Mouse (Mus musculus): ENCODE measurements around the gene Dnlz.

The Dnlz gene

DNA sequence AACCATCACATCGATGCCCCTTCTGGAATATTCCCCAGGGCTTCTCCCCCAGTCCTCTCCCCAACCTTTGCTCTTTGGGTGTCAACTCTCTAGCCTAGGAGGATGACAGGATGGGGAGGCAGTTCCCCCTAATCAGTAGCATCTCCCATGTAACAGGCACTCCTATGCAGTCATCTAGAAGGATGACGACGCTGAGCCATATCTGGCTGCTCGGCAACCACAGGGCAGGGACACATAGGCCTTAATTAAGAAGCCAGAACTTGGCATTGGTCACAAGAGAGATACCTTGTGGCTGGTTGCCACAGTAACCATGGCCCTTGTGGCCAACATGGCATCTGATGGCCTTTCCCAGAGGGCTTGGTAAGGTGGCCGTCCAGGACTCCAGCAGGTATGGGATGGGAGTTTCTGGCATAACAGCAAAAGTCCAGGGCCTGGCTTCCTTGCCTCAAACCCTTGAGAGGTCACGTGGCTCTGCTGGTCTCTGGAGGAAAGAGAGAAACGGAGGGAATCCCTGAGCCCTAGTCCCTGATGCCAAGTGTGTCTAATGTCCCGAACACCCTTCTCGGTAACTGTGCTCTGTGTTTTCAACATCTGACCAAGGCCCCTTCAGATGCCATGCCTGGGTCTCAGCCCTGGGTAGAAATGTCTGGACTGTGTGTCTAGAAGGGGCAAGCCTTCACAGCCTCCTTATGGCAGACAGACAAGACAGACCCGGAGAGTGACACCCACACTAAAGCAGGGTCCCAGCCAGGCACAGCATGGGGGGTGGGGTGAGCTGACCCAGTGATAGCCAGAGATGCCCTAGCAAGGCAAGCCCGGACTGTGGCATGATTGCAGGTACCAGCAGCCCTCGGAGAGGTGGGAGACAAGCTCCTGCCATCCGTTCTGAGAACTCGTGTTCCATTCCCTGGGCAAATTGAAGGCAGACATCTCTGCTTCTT is 31.4 kb downstream of the Dnlz start:
- no peak for DNase-seq (ENCODE audit: low read depth, low spot score)

DNA sequence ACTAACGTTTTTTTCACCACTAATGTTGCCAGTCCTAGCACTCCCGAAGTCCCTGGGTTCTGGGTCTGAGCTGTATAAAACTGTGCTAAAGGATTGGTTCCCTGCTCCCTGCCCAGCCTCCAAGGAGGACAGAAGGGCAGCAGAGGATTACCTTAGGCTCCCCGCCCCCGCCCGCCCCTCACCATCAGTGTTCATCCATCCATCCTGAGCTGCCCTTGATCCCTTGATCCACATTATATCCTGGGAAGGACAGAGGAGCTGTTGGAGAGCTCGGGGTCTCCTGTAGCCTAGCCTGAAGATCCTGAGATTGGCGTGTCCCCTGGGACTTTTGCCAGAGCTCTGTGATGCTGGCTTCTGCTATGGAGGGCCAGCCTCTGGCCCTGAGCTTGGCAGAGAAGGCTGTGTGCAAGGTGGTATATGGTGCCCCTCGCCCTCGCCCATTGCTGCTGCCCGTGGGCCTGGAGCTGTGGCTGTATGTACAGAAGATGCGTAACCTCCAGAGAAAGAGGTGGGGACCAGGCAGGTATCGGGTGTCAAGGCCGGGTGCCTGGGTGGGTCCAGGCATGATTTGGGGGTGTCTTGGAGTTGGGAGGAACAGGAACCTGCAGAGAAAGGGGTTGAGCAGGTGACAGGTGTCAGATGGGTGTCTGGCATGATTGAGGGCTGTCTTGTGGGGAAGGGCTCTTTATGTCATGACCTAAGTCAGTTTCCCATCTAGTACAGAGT is 32.2 kb downstream of the Dnlz start:
- DNase-seq (ENCODE audit: low read depth, low spot score) = no peak

GRCm38 (mm10) chr2:26319109-26319508 is 32.8 kb downstream of the Dnlz start:
- DNase-seq (ENCODE audit: low read depth, low spot score) = no peak

GRCm38 (mm10) chr2:26317991-26318672 is 33.8 kb downstream of the Dnlz start:
- DNase-seq (ENCODE audit: low read depth, low spot score) = no peak

DNA sequence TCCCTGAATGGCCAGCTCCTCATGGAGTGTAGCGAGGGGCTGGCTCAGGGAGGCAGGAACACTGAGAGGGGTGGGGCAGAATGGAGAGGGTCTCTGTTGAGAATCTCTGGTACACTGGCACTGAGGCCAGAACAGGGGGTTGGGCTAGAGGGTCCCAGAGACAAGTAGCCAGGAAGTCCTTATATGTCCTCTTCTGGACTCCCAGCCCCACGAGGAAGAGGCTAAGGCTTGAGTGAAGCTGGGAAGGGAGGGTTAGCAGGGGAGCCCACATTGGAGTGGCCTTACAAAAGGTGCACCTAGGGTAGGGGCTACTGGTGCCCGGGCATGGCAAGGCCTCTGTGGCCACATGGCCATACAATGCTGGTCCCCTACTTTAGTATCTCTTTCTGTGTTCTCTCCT is 34.5 kb downstream of the Dnlz start:
- DNase-seq (ENCODE audit: low read depth, low spot score) = no peak

DNA sequence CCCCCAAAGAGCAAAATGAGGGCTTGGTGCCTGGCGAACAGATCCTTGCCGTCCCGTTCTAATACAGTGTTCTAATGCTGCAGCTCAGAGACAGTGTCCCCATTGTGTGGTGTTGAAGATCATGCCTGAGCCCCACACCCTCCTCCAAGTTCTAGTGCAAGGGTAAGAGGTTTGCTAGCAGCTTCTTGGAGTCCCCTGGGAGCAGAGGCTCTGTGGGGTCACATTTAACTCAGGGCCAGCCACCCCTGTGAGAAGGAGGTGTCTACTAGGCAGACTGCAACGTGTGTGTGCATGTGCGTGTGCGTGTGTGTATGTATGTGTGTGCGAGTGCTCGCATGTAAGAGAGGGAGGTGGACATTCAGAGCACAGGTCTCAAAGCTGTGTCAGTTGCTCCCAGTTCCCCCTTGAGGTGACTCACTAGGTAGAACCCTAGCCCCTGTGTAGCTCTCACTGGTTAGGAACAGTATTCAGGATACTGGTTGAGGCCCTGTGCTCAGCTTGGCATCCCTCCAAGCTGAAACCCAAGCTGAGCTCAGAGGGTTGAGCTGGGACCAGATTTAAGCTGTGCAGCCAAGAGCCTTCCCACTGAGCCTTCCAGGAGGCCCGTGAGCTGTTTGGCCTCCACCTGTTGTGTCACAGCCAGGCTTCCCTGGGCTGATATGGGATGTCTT is 35.2 kb downstream of the Dnlz start:
- no peak for DNase-seq (ENCODE audit: low read depth, low spot score)

- no peak for DNase-seq (ENCODE audit: low read depth, low spot score)
These were observed 36.0 kb downstream of the Dnlz start for GRCm38 (mm10) chr2:26315925-26316311.

DNA sequence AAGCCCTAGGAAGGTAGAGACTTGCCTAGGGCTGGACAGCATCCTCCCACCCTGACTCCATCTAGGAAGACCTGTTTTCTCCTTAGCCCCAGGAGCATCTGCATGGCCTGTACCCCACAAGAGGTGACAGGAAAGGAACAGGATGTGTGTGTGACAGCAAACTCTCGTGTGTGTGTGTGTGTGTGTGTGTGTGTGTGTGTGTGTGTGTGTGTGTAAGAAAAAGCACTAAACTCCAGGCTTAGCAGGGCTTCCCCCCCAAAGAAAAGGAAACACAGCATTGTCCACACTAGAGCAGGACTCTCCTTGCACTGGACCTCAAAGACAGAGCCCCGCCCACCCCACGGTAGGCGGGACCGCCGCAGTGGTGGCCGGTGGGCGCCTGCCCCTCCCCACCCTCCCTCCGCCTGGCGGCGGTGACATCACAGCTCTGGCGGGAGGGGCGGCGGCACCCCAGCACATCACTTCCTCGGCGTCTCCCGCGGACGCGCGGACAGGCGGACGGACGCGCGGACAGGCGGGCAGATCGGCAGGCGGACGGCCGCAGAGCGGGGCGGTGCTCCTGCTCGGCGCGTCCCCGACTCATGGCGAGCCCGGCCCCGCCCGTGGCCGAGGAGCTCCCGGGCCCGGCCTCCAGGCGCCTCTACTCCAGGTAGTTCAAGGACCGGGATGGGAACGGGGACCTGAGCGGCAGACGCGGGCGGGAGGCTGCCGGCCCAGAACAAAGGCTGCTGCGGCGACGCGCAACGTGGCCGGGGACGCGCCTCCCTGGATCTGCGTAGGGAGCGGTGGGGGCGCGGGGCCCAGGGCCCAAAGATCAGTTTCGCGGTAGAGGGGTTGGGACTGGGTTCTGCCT is 36.6 kb downstream of the Dnlz start, which contains the start of gene Gpsm1:
Gpsm1 (plus strand) TSS at position 444 of the 853 bp plus-strand sequence.
- DNase-seq (ENCODE audit: low read depth, low spot score) = no peak

DNA sequence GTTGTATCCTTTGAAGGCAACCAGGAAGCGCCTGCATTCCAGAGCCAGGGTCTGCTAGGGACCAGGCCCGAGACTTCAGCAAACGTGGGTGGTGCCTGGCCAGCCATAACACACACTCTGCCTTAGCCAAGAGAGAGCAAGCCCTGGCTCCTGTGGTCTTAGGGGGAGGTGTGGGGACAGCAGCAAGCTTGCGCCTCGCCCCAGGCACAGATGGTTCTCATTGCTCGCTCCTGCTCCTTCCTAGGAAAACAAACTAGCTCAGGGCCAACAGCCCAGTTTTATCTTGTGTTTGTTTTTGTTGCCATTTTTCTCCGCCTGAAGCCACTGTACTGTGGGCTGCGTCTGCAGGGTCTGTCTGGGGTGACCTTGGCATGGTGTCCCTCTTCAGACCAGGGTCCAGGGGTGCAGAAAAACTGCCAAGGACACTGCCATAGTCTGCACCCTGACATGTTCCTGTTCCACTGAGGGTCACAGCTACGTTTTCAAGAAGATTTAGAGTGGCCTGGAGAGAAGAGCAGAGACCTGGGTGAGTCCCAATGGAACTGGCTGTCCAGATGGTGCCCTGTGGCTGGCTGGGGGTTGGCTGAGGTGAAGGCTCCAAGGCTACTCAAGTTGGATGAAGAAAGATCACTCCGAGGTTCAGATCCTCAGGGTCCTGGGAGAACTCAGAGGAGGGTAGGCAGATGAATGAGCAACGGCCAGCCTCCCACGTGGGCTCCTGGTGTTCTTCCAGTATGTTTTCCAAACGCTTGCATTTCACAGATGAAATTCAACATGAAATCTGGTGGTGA is 37.4 kb downstream of the Dnlz start:
- DNase-seq (ENCODE audit: low read depth, low spot score) = no peak

DNA sequence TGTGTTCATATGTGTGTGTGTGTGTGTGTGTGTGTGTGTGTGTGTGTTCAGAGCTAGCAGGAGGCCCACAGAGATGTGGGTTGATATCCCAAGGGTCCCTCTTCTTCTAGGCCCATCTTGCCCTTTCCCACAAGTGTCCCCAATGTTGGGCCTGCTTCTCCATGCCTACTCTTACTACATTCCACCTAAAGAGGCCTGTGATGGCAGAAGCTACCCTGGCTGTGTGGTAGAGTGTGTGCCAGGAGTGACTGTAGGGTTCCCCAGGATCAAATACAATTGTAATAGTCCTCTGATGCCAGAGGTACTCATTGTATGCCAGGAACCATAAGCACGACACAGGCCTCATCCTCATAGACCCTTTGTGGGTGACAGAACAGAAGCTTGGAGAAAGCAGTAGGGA is 38.5 kb downstream of the Dnlz start:
- no peak for DNase-seq (ENCODE audit: low read depth, low spot score)

DNA sequence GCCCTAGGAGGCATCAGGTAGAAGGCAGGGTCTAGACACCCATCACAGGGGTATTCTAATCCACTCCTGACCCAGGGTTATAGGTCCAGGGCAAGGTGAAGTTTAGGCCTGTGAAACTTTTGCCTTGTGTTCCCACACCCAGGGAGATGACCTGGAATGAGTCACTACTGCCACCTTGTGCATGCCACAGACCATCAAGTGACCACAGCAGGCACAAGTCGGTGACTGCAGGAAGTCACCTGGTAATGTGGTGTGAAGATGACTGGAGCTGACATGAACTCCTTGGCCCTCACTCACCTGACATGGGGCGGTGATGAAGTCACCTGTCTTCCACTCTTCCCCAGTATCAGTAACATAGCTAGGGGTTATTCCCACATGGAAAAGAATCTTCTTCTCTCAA is 39.1 kb downstream of the Dnlz start:
- no peak for DNase-seq (ENCODE audit: low read depth, low spot score)

- no peak for DNase-seq (ENCODE audit: low read depth, low spot score)
These were observed 40.0 kb downstream of the Dnlz start for GRCm38 (mm10) chr2:26311936-26312335.

DNA sequence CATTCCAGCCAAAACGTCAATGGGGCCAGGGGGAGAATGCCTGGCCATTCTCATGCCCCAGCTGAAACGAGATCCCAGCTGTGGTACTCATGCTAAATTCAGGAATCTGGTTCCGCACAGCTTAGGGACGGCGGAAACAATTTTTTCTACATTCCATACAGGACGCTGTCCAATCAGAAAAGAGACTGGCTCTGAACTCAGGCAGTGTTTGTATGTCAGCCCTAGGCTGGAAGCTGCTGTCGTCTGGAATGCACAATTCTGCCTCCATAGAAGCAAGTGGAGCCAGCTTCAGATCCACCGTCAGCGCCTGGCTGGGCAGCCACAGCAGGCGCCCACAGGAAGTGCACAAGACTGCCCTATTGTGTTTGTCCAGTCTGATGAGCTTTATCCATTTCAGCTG is 42.2 kb downstream of the Dnlz start:
- no peak for DNase-seq (ENCODE audit: low read depth, low spot score)

- DNase-seq (ENCODE audit: low read depth, low spot score) = no peak
These were observed 45.2 kb downstream of the Dnlz start for GRCm38 (mm10) chr2:26306702-26307101.

GRCm38 (mm10) chr2:26305555-26305954 is 46.4 kb downstream of the Dnlz start:
- no peak for DNase-seq (ENCODE audit: low read depth, low spot score)

- DNase-seq (ENCODE audit: low read depth, low spot score) = no peak
These were observed 47.2 kb downstream of the Dnlz start for GRCm38 (mm10) chr2:26304711-26305110.

- DNase-seq (ENCODE audit: low read depth, low spot score) = no peak
These were observed 49.9 kb downstream of the Dnlz start for GRCm38 (mm10) chr2:26302005-26302503.

- no peak for DNase-seq (ENCODE audit: low read depth, low spot score)
These were observed 51.1 kb downstream of the Dnlz start for GRCm38 (mm10) chr2:26300808-26301174.

GRCm38 (mm10) chr2:26300161-26300807 is 51.6 kb downstream of the Dnlz start:
- DNase-seq (ENCODE audit: low read depth, low spot score) = no peak

All from telencephalon, adult 2 months (tissue).